Mouse (Mus musculus): Measurements from ENCODE around the gene Wdr12.
A peak's percentile ranks its signal among the peaks of the same experiment; 100 is the strongest.
"Not testable (repeated sequence)": the region's sequence is repeated elsewhere in the genome, so short reads cannot be mapped to it uniquely, and the experiment has no call there.

Gene Wdr12

DNA sequence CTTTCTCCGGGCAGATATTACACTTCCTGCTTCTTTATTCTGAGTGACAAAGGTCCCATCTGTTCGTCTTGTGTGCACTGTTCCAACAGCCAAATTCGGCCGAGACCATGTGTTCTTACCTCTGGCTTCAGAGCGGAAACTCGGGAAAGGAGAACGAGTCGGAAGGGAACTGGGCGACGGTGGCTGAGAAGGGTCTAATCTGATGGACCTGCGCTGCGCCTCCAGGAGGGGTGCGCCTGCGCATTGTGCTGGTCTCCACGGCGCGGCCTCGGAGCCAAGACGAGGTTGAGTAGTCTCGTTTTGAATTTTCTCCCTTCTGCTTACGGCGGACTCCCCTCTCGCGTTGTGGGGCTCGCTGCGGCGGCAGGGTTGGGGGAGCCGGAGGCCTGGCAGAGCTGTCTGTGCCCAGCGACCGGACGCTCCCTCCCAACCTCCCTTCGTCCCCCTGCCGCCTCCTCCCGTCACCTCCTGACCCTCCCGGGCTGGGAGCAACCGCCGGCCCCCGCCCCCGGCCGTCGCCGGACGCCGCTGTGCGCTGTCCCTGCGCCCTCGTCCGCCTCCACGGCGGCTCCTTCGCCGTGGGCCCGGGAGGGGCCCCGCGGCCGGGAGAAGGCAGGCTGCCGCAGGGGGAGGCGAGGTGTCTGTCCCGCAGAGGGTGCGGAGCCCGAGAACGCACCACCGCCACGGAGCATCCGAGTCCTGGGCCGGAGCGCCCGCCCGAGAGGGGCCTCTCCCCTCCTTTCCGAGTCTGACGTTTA, at the start of gene Wdr12, which contains the start of gene Carf:
Gene Wdr12 (minus strand): TSS at position 622 of the 758 bp plus-strand sequence.
Gene Carf (plus strand): TSS at position 224 of the 758 bp plus-strand sequence.
- peak; percentile 96 for DNase-seq (ENCODE audit: low spot score)

DNA sequence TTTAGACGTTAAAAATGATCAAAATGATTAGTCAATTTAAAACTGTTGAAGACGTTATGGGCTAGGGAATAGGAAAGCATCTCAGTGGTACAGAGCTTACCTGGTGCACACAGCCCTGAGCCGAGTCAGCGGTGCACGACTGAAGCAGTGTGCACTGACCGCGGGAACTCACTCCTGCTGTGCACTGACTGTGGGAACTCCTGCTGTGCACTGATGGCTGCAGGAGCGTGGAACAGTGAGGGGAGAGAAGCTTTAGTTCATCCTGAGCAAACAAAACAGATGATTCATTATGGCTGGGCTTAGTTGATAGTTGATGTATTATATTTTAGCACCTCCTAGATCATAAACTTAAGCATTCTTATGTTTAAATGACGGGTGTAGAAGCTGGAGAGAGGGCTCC, 38.9 kb upstream of the Wdr12 start:
- DNase-seq (ENCODE audit: low spot score): no peak

DNA sequence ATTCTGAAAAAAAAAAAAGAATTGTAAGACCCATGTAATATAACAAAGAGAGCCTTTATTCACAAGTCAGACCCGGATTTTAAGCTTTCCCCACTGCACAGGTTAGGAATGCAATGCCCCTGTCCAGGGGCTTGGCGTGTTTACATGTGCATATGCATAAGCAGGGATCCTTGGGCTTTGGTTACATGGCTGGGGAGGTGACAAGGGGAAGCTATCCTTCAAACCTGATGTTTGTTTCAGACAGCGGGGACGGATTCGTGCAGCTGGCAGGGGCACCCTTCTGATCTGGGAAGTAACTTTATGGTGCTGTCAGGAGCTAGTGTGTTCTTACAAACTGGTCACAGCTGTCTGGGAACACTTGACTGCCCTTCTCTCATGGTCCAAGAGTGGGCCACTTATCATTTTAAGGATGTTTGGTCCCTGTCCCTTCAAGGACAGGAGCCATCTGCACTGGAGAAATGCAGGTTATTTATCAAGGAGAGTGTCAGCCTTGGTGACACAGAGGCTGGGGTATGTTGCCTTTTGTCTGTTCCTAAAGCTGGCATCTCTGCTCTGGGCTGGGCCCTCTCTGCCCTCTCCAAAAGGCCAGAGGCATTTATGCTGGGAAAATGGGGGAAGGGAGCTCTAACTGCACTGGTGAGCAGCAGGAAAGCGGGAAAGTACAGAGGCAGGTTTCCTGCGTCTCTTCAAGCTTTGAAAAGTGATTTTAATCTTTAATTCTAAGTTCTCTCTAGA, 19.4 kb upstream of the Wdr12 start:
- DNase-seq (ENCODE audit: low spot score): no peak

- DNase-seq (ENCODE audit: low spot score): no peak
These were observed 6.1 kb upstream of the Wdr12 start for GRCm38 (mm10) chr1:60104582-60104981.

DNA sequence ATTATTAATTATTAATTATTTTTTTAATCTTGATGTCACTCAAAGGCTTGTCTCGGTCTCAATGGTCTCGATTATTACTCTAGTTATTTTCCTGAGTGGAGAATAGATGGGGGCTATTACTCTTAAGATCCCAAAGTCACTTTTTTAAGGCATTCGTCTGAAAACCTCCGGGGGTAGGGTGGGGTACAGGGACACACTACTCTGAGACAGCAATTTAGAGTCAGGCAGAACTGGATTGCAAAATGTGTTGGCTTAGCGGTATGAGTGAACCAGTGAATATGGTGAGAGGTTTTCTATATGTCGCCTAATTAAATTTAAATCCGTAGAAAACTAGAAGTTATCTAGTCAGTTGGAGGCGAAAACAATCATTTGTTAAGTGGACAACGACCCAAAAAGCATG, 394 bp upstream of the Wdr12 start:
- DNase-seq (ENCODE audit: low spot score): no peak

- peak; percentile 75 for DNase-seq (ENCODE audit: low spot score)
These were observed 995 bp downstream of the Wdr12 start for GRCm38 (mm10) chr1:60097277-60098023.

DNA sequence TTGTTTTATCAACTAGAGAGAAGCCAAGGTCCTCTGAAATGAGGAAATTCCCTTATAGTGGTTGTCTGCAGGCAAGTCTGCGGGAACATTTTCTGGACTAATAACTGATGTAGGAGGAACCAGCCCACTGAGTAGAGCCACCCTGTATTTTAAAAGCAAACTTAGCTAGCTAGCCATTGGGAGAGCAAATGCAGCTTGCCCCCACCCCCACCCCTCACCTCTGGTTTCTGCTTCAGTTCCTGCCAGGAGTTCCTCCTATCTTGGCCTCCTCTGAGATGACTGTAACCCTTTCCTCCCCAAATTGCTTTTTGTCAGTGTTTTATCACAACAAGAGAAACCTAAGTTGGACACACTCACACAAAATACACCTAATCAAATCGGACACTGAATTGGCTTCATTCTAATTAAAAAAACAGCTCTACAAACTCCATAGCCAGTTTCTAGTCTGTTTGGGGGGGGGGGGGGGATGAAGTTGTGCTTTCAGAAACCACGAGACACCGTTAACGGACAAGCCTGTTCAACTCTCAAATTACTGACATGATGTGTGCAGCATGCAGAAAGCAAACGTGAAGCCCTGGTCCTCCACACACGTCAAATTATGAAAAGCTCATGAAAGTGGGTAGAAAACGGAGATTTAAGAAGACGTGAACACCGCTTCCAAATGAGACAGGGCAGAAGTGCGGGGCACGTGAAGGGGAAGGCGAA, 1.7 kb downstream of the Wdr12 start:
- DNase-seq (ENCODE audit: low spot score): no peak

DNA sequence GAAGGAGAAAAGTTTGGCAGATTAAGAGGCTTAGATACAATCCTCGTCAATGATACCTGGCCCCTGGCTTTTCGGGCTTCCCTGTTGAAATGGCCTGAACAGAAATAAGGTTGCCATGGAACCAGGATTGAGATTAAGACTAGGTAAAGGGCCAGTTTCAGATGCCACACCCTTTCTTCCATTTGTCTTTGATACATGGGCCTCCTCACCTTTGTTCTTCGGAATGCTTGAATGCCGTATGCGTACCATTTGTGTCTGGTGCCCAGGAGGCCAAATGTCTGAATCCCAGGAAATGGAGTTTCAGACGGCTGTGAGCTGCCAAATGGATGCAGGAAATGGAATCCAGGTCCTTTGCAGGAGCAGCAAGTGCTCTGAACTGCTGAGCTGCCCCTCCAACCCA, 22.0 kb downstream of the Wdr12 start:
- no peak for DNase-seq (ENCODE audit: low spot score)

DNA sequence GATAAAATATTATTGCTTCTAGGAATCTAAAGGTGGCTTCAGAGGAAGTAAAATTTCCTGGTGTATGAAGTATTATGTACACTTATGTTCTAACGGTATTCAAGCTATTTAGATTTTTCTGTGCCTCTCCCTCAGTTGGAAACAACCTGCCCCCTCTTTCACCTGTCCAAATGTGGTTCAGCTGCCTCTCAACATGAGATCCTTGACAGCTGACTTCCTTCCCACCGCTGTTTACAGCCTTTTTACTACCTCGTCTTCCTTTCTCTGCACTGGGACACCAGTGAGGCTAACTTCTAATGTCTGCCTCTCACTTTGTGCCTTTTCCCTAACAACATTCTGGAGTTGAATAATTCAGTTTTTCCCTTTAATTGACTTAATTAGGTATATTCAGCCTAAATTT, 22.9 kb downstream of the Wdr12 start:
- no peak for DNase-seq (ENCODE audit: low spot score)

DNA sequence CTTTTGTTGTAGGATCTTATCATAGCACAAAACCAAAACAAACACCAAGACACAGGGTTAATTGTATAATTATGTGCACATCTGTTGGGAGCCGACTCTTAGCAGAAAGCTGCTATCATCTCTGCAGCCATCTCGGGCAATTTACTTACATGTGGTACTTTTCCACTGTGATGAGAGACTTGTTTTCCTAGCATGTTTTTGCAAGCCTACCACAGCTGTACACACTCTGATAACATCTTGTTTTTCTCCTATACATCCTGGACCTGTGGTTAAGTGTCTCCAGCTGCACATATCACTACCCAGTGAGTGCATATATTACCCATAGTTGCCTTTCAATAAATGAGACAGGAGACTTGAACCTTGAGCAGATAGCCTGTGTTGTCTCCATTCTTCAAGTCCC, 23.5 kb downstream of the Wdr12 start:
- DNase-seq (ENCODE audit: low spot score): peak; percentile 49

DNA sequence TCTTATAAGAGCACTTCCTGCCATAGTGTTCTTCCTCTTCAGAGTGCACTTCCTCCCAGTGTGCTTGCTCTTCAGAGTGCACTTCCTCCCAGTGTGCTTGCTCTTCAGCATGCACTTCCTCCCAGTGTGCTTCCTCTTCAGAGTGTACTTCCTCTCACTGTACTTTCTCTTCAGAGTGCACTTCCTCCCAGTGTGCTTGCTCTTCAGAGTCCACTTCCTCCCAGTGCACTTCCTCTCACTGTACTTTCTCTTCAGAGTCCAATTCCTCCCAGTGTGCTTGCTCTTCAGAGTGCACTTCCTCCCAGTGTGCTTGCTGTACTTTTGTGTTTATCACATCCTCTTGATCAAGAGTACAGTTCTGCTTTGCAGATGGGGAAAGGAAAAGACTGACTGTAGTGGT, 27.7 kb downstream of the Wdr12 start:
- DNase-seq (ENCODE audit: low spot score): peak; percentile 55

DNA sequence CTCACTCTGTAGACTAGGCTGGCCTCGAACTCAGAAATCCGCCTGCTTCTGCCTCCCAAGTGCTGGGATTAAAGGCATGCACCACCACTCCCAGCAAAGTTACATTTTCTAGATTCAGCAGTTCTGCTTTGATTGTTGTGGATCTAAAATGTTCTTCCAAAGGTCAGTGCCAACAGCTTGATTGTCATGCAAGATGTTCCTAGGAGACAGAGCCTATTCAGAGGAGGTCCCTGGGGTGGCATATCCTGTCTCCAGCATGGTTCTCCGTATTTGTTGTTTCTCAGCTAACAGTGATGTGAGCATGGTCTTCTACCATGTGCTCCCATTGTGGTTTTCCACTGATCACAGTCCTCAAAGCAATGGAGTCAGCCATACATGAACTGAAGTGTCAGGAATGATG, 42.1 kb downstream of the Wdr12 start:
- no peak for DNase-seq (ENCODE audit: low spot score)

DNA sequence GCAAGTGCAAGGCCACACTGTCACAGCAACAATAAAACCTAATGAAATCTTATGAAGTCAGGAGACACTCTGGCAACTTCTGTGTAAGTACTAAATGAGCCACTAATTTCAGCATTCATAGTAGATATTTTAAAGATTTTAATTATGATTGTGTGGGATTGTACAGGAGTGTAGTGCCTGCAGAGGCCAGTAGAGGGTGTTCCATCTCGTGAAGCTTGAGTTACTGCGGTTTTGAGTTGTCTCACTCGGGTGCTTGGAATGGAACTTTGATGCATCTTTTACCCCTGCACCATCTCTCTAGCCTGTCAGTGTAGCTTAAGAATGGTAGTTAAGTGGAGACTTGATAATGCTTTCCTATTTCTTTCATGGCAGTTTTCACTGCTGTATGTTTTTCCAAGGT, 43.8 kb downstream of the Wdr12 start:
- peak; percentile 12 for DNase-seq (ENCODE audit: low spot score)

- not testable (repeated sequence) for DNase-seq (ENCODE audit: low spot score)
These were observed 51.0 kb downstream of the Wdr12 start for GRCm38 (mm10) chr1:60047481-60047880.

DNA sequence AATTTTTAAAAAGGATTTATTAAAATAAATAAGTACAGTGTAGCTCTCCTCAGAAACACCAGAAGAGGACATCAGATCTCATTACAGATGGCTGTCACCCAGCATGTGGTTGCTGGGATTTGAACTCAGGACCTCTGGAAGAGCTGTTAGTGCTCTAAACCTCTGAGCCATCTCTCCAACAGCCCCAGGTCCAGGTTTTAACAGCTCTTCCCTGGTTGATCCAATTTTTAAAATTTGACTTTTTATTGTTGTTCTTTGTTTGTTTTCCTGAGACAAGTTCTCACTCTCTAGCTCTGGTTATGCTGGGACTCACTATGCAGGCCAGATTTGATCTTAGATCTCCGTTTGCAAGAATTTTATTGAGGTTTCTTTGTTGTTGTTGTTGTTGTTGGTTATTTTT, 53.9 kb downstream of the Wdr12 start:
- DNase-seq (ENCODE audit: low spot score): no peak

- DNase-seq (ENCODE audit: low spot score): peak; percentile 40
These were observed 55.5 kb downstream of the Wdr12 start, which contains the start of gene Ica1l for GRCm38 (mm10) chr1:60042796-60043469. Gene Ica1l, minus strand, starts transcription at chr1:60043184.

DNA sequence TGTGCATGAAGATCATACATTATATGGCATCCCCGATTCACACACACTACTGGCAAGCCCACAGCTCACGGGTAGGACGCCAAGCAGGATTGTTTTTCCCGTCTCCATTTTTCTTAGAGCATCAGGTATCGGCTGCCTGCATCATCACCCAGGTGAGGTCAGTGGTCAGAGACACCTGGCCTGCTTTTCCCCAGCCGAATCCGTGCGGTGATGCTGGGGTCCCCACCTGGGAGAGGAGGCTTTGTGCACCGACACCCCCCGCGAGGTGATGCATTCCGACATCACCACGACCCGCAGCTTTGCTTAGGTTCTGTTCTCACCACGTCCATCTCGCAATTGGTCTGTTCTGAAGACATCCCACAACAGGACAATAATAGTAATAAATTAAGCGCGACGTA, 56.0 kb downstream of the Wdr12 start:
- no peak for DNase-seq (ENCODE audit: low spot score)

DNA sequence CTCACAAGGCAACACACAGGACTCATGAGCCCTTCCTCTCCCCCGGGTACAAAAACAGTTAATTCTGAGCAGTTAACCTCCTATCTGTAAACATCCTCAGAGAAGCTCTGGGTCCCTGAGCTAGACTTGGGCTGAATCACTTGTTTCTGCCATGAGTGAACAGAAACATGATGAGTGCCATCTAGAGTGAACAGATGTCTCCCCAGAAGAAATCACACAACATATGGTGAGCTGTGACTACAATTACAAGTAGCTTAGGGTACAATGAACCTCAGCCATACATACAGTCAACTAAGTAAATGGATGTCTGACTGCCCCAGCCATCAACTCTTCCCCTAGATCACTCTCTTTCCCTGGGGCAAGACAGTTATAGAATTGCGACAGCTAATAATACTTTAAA, 63.4 kb downstream of the Wdr12 start:
- DNase-seq (ENCODE audit: low spot score): no peak
